Mouse (Mus musculus) left cerebral cortex, adult 2 months (tissue): ENCODE data around the gene Hpcal1. TPM values are rescaled to one million over a fixed set of nuclear protein-coding genes. Genes with fewer than 3 reads are reported as not detected.

Experiments
- DNase-seq, 2 experiments: peaks; one replicate each; pipeline ENCODE4 v3.0.0; 2021 to 2022; ENCODE audit warnings: low spot score in 2 of 2, mixed read lengths in 1 of 2; ENCODE audit errors: extremely low spot score in 1 of 2
- H3K27ac ChIP-seq: fragments of 200-600 bp; 2 replicates; pipeline ENCODE4 v1.8.1; 2022
- H3K4me3 ChIP-seq: fragments of 200-600 bp; 2 replicates; pipeline ENCODE4 v1.8.1; 2022
- CTCF ChIP-seq: fragments of 200-600 bp; IDR thresholded peaks from 2 replicates; pipeline ENCODE4 v1.8.1; 2022; ENCODE audit warnings: antibody characterized with exemption, mild to moderate bottlenecking, moderate library complexity
- intact Hi-C: fragments of 180-260 bp; cut with DNase I; formaldehyde crosslinking; loops from one replicate; pipeline ENCODE4 v1.15.1; 2025
- long read RNA-seq, 2 experiments: library from polyadenylated mRNA; stranded (forward); transcript quantifications; one replicate each; pipeline ENCODE4 v2.0.0; 2021; ENCODE audit warnings: borderline mapping rate in 2 of 2
- total RNA-seq, 2 experiments: library from RNA; stranded (reverse); gene quantifications; 2 replicates each; pipeline ENCODE4 v1.2.3; 2021

Gene Hpcal1
- 10 to 100 TPM; 78.5 to 93.8 TPM for total RNA-seq
- long read RNA-seq, experiment 1, transcript Hpcal1-201 (4 exons, 1,526 nt) = major isoform, 47 of 70 reads
- long read RNA-seq, experiment 1, partial matches to known transcripts = 4 of 70 reads
- long read RNA-seq, experiment 1, other reads (novel, unspliced or antisense) = 17 of 70 reads
- long read RNA-seq, experiment 2, transcript Hpcal1-201 (4 exons, 1,526 nt) = major isoform, 28 of 43 reads
- long read RNA-seq, experiment 2, partial matches to known transcripts = 2 of 43 reads
- long read RNA-seq, experiment 2, other reads (novel, unspliced or antisense) = 13 of 43 reads

GRCm38 (mm10) chr12:17690564-17691281, at the start of gene Hpcal1:
Hpcal1 (plus strand) TSS chr12:17690856.
- no peak for TF ChIP-seq CTCF
- peak within 1 kb of the TSS; percentile 83 for H3K4me3 ChIP-seq
- intact Hi-C loops = loop anchor here (5.0 kb wide), 1 partner anchor 133 kb away; no protein-coding TSS in a partner anchor
- peak; percentile 89 to 91 for DNase-seq
- peak within 1 kb of the TSS; percentile 82 for H3K27ac ChIP-seq

- Histone ChIP-seq H3K27ac (no peak overlapping the region), H3K4me3 (no peak overlapping the region)
- DNase-seq = no peak
- TF ChIP-seq CTCF = no peak
- intact Hi-C loops = no loop called here
Measured at GRCm38 (mm10) chr12:17641269-17641668, 49.4 kb upstream of the Hpcal1 start.

- Histone ChIP-seq H3K4me3 (no peak overlapping the region), H3K27ac (no peak overlapping the region)
- no peak for DNase-seq
- no peak for TF ChIP-seq CTCF
- intact Hi-C loops = no loop called here
Measured at GRCm38 (mm10) chr12:17644385-17645222, 46.1 kb upstream of the Hpcal1 start.

- intact Hi-C loops = no loop called here
- no peak for TF ChIP-seq CTCF
- no peak for DNase-seq
- Histone ChIP-seq H3K4me3 (no peak overlapping the region), H3K27ac (no peak overlapping the region)
Measured at GRCm38 (mm10) chr12:17646457-17646856, 44.2 kb upstream of the Hpcal1 start.

GRCm38 (mm10) chr12:17651223-17652095, 39.2 kb upstream of the Hpcal1 start:
- intact Hi-C loops = no loop called here
- TF ChIP-seq CTCF = no peak
- DNase-seq = no peak
- Histone ChIP-seq H3K4me3 (no peak overlapping the region), H3K27ac (no peak overlapping the region)

- no peak overlapping the region for H3K27ac ChIP-seq
- intact Hi-C loops = no loop called here
- DNase-seq = no peak
Measured at GRCm38 (mm10) chr12:17652216-17653050, 38.2 kb upstream of the Hpcal1 start.

GRCm38 (mm10) chr12:17653051-17653783, 37.4 kb upstream of the Hpcal1 start:
- Histone ChIP-seq H3K4me3 (no peak overlapping the region), H3K27ac (no peak overlapping the region)
- DNase-seq = no peak
- TF ChIP-seq CTCF = no peak
- intact Hi-C loops = no loop called here

More at GRCm38 (mm10) chr12:17652216-17653050, 38.2 kb upstream of the Hpcal1 start:
- TF ChIP-seq CTCF = no peak
- no peak overlapping the region for H3K4me3 ChIP-seq

GRCm38 (mm10) chr12:17657561-17658195, 33.0 kb upstream of the Hpcal1 start:
- TF ChIP-seq CTCF = no peak
- no peak overlapping the region for H3K27ac ChIP-seq
- H3K4me3 ChIP-seq = no peak overlapping the region
- intact Hi-C loops = no loop called here
- DNase-seq = no peak

- DNase-seq = no peak
- H3K27ac ChIP-seq = no peak overlapping the region
- H3K4me3 ChIP-seq = no peak overlapping the region
- no peak for TF ChIP-seq CTCF
- intact Hi-C loops = no loop called here
Measured at GRCm38 (mm10) chr12:17658521-17658920, 32.1 kb upstream of the Hpcal1 start.
